ENCODE assay signal across 8 mouse cellular contexts in genomic region chr11:95990886-95991708, GRCm38 (mm10). TPM values are rescaled to one million over a fixed set of nuclear protein-coding genes. Genes with fewer than 3 reads are reported as not detected.
DNase-seq lines count a peak whose midpoint lies in the region; ATAC-seq lines count a peak whose summit lies in the region.

No protein-coding gene starts in this region.

- WGBS in hindbrain, embryonic 15.5 days: 5% methylated on average over 39 of the region's 49 CpGs
- 2% methylated on average over 43 of the region's 49 CpGs for WGBS in midbrain, embryonic 11.5 days

- H3K4me3 ChIP-seq in hindbrain, embryonic 15.5 days: peak overlapping the region; percentile 51
- peak overlapping the region; percentile 43 for H3K4me3 ChIP-seq in midbrain, embryonic 11.5 days (ENCODE audit: low read depth, low read length)

- no peaks in the 10 kb centered on the region for H3K9me3 ChIP-seq in hindbrain, embryonic 15.5 days
- peaks cover 7% of the 10 kb centered on the region for H3K9me3 ChIP-seq in midbrain, embryonic 11.5 days (ENCODE audit: control insufficient read depth, low read length)

- ATAC-seq in hindbrain, embryonic 15.5 days (ENCODE audit: low FRiP score, low read depth): peak; percentile 71
- peak; percentile 93 for ATAC-seq in midbrain, embryonic 11.5 days (ENCODE audit: low FRiP score)
- no peak for ATAC-seq in megakaryocyte progenitor cell, adult 5-6 weeks (replicated peaks; ENCODE audit: poor library complexity)

- DNase-seq in adrenal gland, postnatal 14 days: peak; percentile 60
- no peak for DNase-seq in adrenal gland, adult 8-10 months
- peak; percentile 36 to 62 for DNase-seq in right cerebral cortex, postnatal 10 days (ENCODE audit: low spot score in 2 of 2)
- no peak for DNase-seq in right cerebral cortex, adult 18-20 months
- peak; percentile 98 for DNase-seq in midbrain, embryonic 11.5 days (ENCODE audit: low spot score, missing footprints)
- DNase-seq in c-Kit-positive CD71-positive TER-119-positive erythroid progenitor cells, embryonic 14.5 days (ENCODE audit: low spot score): no peak

- H3K36me3 ChIP-seq in hindbrain, embryonic 15.5 days: no peaks in the 10 kb centered on the region
- peaks cover 12% of the 10 kb centered on the region for H3K36me3 ChIP-seq in midbrain, embryonic 11.5 days (ENCODE audit: control insufficient read depth, insufficient read depth, low read length)

- H3K9ac ChIP-seq in hindbrain, embryonic 15.5 days: peak overlapping the region; percentile 76
- peak overlapping the region; percentile 93 for H3K9ac ChIP-seq in midbrain, embryonic 11.5 days (ENCODE audit: low read length)

- peak overlapping the region; percentile 92 for H3K4me2 ChIP-seq in hindbrain, embryonic 15.5 days
- peak overlapping the region; percentile 83 for H3K4me2 ChIP-seq in midbrain, embryonic 11.5 days

- H3K4me1 ChIP-seq in hindbrain, embryonic 15.5 days (replicated peaks): peaks cover 42% of the 10 kb centered on the region
- H3K4me1 ChIP-seq in midbrain, embryonic 11.5 days (ENCODE audit: control insufficient read depth, insufficient read depth, low read length): peaks cover 44% of the 10 kb centered on the region

- H3K27me3 ChIP-seq in hindbrain, embryonic 15.5 days: no peaks in the 10 kb centered on the region
- H3K27me3 ChIP-seq in midbrain, embryonic 11.5 days (ENCODE audit: control insufficient read depth, insufficient read depth, low read length): no peaks in the 10 kb centered on the region

- peak overlapping the region; percentile 76 for H3K27ac ChIP-seq in hindbrain, embryonic 15.5 days (replicated peaks)
- H3K27ac ChIP-seq in midbrain, embryonic 11.5 days (ENCODE audit: low read depth, low read length): peak overlapping the region; percentile 100

RNA-seq across cellular contexts. Expression of gene Igf2bp1, which starts 14.6 kb away (rescaled TPM):
- 5.0 and 8.4 TPM in 2 replicates for total RNA-seq in adrenal gland, postnatal 14 days (2021)
- under 1 TPM; 0.26 to 0.83 (median 0.43) TPM for total RNA-seq in adrenal gland, adult 8-10 months (2022)
- 11.8 and 14.2 TPM in 2 replicates for polyA plus RNA-seq in hindbrain, embryonic 15.5 days (2015; fragmentation: Nextera tagmentation; extraction: Ambion mirVana)
- 92.9 and 95.1 TPM in 2 replicates for polyA plus RNA-seq in midbrain, embryonic 11.5 days (2014; fragmentation: Nextera tagmentation; extraction: Ambion mirVana)
- not detected in 2 replicates for total RNA-seq in megakaryocyte progenitor cell, adult 5-6 weeks (2015)
- total RNA-seq in megakaryocyte progenitor cell, adult 5-6 weeks (2017): not detected in 2 replicates

RNA-seq across cellular contexts. Expression of gene Gip, which starts 33.2 kb away (rescaled TPM):
- not detected in 2 replicates for total RNA-seq in adrenal gland, postnatal 14 days (2021)
- total RNA-seq in adrenal gland, adult 8-10 months (2022): not detected
- not detected in 2 replicates for polyA plus RNA-seq in hindbrain, embryonic 15.5 days (2015; fragmentation: Nextera tagmentation; extraction: Ambion mirVana)
- polyA plus RNA-seq in midbrain, embryonic 11.5 days (2014; fragmentation: Nextera tagmentation; extraction: Ambion mirVana): not detected in 2 replicates
- total RNA-seq in megakaryocyte progenitor cell, adult 5-6 weeks (2015): not detected in 2 replicates
- total RNA-seq in megakaryocyte progenitor cell, adult 5-6 weeks (2017): not detected in 2 replicates

RNA-seq across cellular contexts. Expression of gene Snf8, which starts 43.6 kb away (rescaled TPM):
- total RNA-seq in adrenal gland, postnatal 14 days (2021): 77.7 and 79.2 TPM in 2 replicates
- 10 to 100 TPM; 77.6 to 95.6 (median 86.3) TPM for total RNA-seq in adrenal gland, adult 8-10 months (2022)
- 128 and 129 TPM in 2 replicates for polyA plus RNA-seq in hindbrain, embryonic 15.5 days (2015; fragmentation: Nextera tagmentation; extraction: Ambion mirVana)
- polyA plus RNA-seq in midbrain, embryonic 11.5 days (2014; fragmentation: Nextera tagmentation; extraction: Ambion mirVana): 36.7 and 43.0 TPM in 2 replicates
- 71.4 and 78.1 TPM in 2 replicates for total RNA-seq in megakaryocyte progenitor cell, adult 5-6 weeks (2015)
- 51.6 and 56.1 TPM in 2 replicates for total RNA-seq in megakaryocyte progenitor cell, adult 5-6 weeks (2017)

Comparison
In these comparisons a context has a peak if more than half of its experiments do, and no peak if none do; other contexts are left out.
1. DNase-seq: peak in adrenal gland, postnatal 14 days (single experiment), right cerebral cortex, postnatal 10 days (2 of 2) and midbrain, embryonic 11.5 days (single experiment); none in adrenal gland, adult 8-10 months (single experiment), right cerebral cortex, adult 18-20 months (single experiment) and c-Kit-positive CD71-positive TER-119-positive erythroid progenitor cells, embryonic 14.5 days (single experiment).